In genomic region chr15:10902360-10902759, GRCm38 (mm10) we compare ENCODE assay signal across 30 mouse cellular contexts. TPM values are rescaled to one million over a fixed set of nuclear protein-coding genes. Genes with fewer than 3 reads are reported as not detected.
A peak's percentile ranks its signal among the peaks of the same experiment; 100 is the strongest.
DNase-seq lines count a peak whose midpoint lies in the region; ATAC-seq and TF ChIP-seq lines count a peak whose summit lies in the region.
"Had no signal": no experiment of that assay in that cellular context is flagged by ENCODE, and none has a peak within 500 bp of the region (broad histone marks: within the 10 kb centered on the region; RNA-seq: fewer than 3 reads in every experiment).

No protein-coding gene starts in this region.

- H3K27ac ChIP-seq in heart, adult 2 months = no peak overlapping the region
- peak overlapping the region; percentile 73 for H3K27ac ChIP-seq in liver, adult 2 months (replicated peaks; ENCODE audit: insufficient read depth, low read depth, low read length)
- no peak overlapping the region for H3K27ac ChIP-seq in liver, embryonic 11.5 days (ENCODE audit: low read depth, low read length)
- 0 out of 2 replicates have a peak overlapping the region, but pooled peaks have one; percentile 21 for H3K27ac ChIP-seq in lung, embryonic 15.5 days
- no peak overlapping the region for H3K27ac ChIP-seq in ES-E14 (ENCODE audit: insufficient read depth, low read depth, low read length, poor library complexity, severe bottlenecking)
- H3K27ac ChIP-seq: embryonic facial prominence, embryonic 10.5 days; embryonic facial prominence, embryonic 13.5 days; forebrain, embryonic 12.5 days; forebrain, embryonic 15.5 days; heart, embryonic 15.5 days; hindbrain, embryonic 10.5 days; hindbrain, embryonic 13.5 days had no signal

- in situ Hi-C loops in ES-E14 (cut with MboI; ENCODE audit: low sequenced_read_pairs in 2 of 2, unreplicated experiment in 2 of 2) = loop anchor here in 1 of 2 experiments (25.0 kb wide), 1 partner anchor 410 kb away; no protein-coding TSS in a partner anchor

- no peaks in the 10 kb centered on the region for H3K36me3 ChIP-seq in heart, adult 2 months (ENCODE audit: control insufficient read depth, insufficient read depth, low read length)
- no peaks in the 10 kb centered on the region for H3K36me3 ChIP-seq in liver, adult 2 months (ENCODE audit: control insufficient read depth, insufficient read depth, low read length)
- H3K36me3 ChIP-seq in liver, embryonic 11.5 days (ENCODE audit: control insufficient read depth, insufficient read depth, low read length) = no peaks in the 10 kb centered on the region
- no peaks in the 10 kb centered on the region for H3K36me3 ChIP-seq in lung, embryonic 15.5 days
- H3K36me3 ChIP-seq in ES-E14 (ENCODE audit: control insufficient read depth, insufficient read depth, low read length, poor library complexity, severe bottlenecking) = no peaks in the 10 kb centered on the region
- H3K36me3 ChIP-seq: embryonic facial prominence, embryonic 10.5 days; embryonic facial prominence, embryonic 13.5 days; forebrain, embryonic 12.5 days; forebrain, embryonic 15.5 days; heart, embryonic 12.5 days; heart, embryonic 15.5 days; hindbrain, embryonic 10.5 days; hindbrain, embryonic 13.5 days had no signal

- intact Hi-C loops in heart, adult 2 months (cut with DNase I) = no loop called here

- 77% methylated on average over 4 of the region's 4 CpGs for WGBS in heart, adult 2 months
- WGBS in liver, adult 2 months = 25% methylated on average over 4 of the region's 4 CpGs
- WGBS in liver, embryonic 11.5 days = 73% methylated on average over 4 of the region's 4 CpGs
- WGBS in lung, embryonic 15.5 days = 55% methylated on average over 4 of the region's 4 CpGs

- TF ChIP-seq POLR2A in heart, adult 2 months (IDR thresholded peaks at IDR 0.05; ENCODE audit: insufficient read depth, low read depth, low read length) = no peak
- TF ChIP-seq POLR2A in liver, adult 2 months (IDR thresholded peaks at IDR 0.05; ENCODE audit: extremely low read depth, insufficient read depth, low read length) = no peak

- no peaks in the 10 kb centered on the region for H3K9me3 ChIP-seq in liver, embryonic 11.5 days (ENCODE audit: control insufficient read depth, low read length)
- no peaks in the 10 kb centered on the region for H3K9me3 ChIP-seq in lung, embryonic 15.5 days
- no peaks in the 10 kb centered on the region for H3K9me3 ChIP-seq in ES-E14 (ENCODE audit: control insufficient read depth, insufficient read depth, low read depth, low read length)
- H3K9me3 ChIP-seq: embryonic facial prominence, embryonic 10.5 days; embryonic facial prominence, embryonic 13.5 days; forebrain, embryonic 12.5 days; forebrain, embryonic 15.5 days; heart, embryonic 12.5 days; heart, embryonic 15.5 days; hindbrain, embryonic 10.5 days; hindbrain, embryonic 13.5 days had no signal

- H3K9ac ChIP-seq in heart, adult 2 months (ENCODE audit: low read depth, low read length) = no peak overlapping the region
- no peak overlapping the region for H3K9ac ChIP-seq in liver, adult 2 months (ENCODE audit: low read depth, low read length)
- no peak overlapping the region for H3K9ac ChIP-seq in liver, embryonic 11.5 days (ENCODE audit: low read depth, low read length)
- H3K9ac ChIP-seq in lung, embryonic 15.5 days = no peak overlapping the region
- H3K9ac ChIP-seq in ES-E14 (ENCODE audit: insufficient read depth, low read depth, low read length, poor library complexity, severe bottlenecking) = no peak overlapping the region
- H3K9ac ChIP-seq: embryonic facial prominence, embryonic 13.5 days; forebrain, embryonic 12.5 days; forebrain, embryonic 15.5 days; heart, embryonic 12.5 days; heart, embryonic 15.5 days; hindbrain, embryonic 13.5 days had no signal

- H3K4me3 ChIP-seq in heart, adult 2 months = no peak overlapping the region
- no peak overlapping the region for H3K4me3 ChIP-seq in liver, adult 2 months (ENCODE audit: insufficient read depth, low read depth, low read length)
- H3K4me3 ChIP-seq in liver, embryonic 11.5 days (ENCODE audit: low read depth, low read length) = no peak overlapping the region
- no peak overlapping the region for H3K4me3 ChIP-seq in lung, embryonic 15.5 days
- H3K4me3 ChIP-seq in ES-E14 (ENCODE audit: insufficient read depth in 1 of 2, low read depth in 1 of 2, low read length in 2 of 2, poor library complexity in 1 of 2, severe bottlenecking in 1 of 2) = no peak overlapping the region
- H3K4me3 ChIP-seq: embryonic facial prominence, embryonic 10.5 days; embryonic facial prominence, embryonic 13.5 days; erythroblast, embryonic 14.5 days; forebrain, embryonic 12.5 days; forebrain, embryonic 15.5 days; heart, embryonic 12.5 days; heart, embryonic 15.5 days; hindbrain, embryonic 10.5 days; hindbrain, embryonic 13.5 days had no signal

- H3K79me2 ChIP-seq in heart, adult 2 months (replicated peaks; ENCODE audit: control insufficient read depth, insufficient read depth, low read length) = no peaks in the 10 kb centered on the region
- H3K79me2 ChIP-seq in liver, adult 2 months (ENCODE audit: control insufficient read depth, insufficient read depth, low read length) = no peaks in the 10 kb centered on the region

- no peak for TF ChIP-seq EP300 in heart, adult 2 months (IDR thresholded peaks at IDR 0.05; ENCODE audit: insufficient read depth, low read depth, low read length)

- ATAC-seq in liver, embryonic 11.5 days (replicated peaks; ENCODE audit: low FRiP score) = no peak
- ATAC-seq in lung, embryonic 15.5 days (ENCODE audit: borderline replicate concordance, extremely low read depth, low FRiP score, low TSS enrichment) = no peak
- ATAC-seq: forebrain, embryonic 15.5 days; hindbrain, embryonic 16.5 days had no signal

- peak; percentile 61 for DNase-seq in heart, adult 11 months
- no peak for DNase-seq in heart, adult 2 months
- no peak for DNase-seq in liver, adult 2 months (ENCODE audit: extremely low read depth, low read depth, low spot score)
- no peak for DNase-seq in liver, embryonic 11.5 days (ENCODE audit: low spot score)
- no peak for DNase-seq in lung, postnatal 25 days (ENCODE audit: low spot score)
- DNase-seq in ES-E14 (ENCODE audit: low read depth, low spot score) = no peak
- DNase-seq in cerebellum, adult 18-20 months = no peak
- DNase-seq: adrenal gland, adult 2 months; adrenal gland, postnatal 14 days; cerebellum, adult 11 months; cerebellum, adult 8-10 months; cerebellum, postnatal 10 days; cerebellum, postnatal 36 days; embryo, embryonic 11 days; gastrocnemius, postnatal 36 days; heart, postnatal 10 days; heart, postnatal 36 days had no signal

- no peaks in the 10 kb centered on the region for H3K27me3 ChIP-seq in heart, adult 2 months (ENCODE audit: control insufficient read depth, insufficient read depth, low read length)
- H3K27me3 ChIP-seq in liver, adult 2 months (ENCODE audit: control insufficient read depth, insufficient read depth, low read length) = no peaks in the 10 kb centered on the region
- no peaks in the 10 kb centered on the region for H3K27me3 ChIP-seq in liver, embryonic 11.5 days (replicated peaks; ENCODE audit: control insufficient read depth, insufficient read depth, low read length)
- no peaks in the 10 kb centered on the region for H3K27me3 ChIP-seq in lung, embryonic 15.5 days
- H3K27me3 ChIP-seq: embryonic facial prominence, embryonic 13.5 days; forebrain, embryonic 12.5 days; forebrain, embryonic 15.5 days; heart, embryonic 12.5 days; heart, embryonic 15.5 days; hindbrain, embryonic 13.5 days had no signal

- no peaks in the 10 kb centered on the region; the same call in 1 of the 2 replicates for H3K4me1 ChIP-seq in heart, adult 2 months (ENCODE audit: control insufficient read depth, insufficient read depth, low read length)
- peaks cover 8% of the 10 kb centered on the region; the same call in 1 of the 2 replicates for H3K4me1 ChIP-seq in liver, adult 2 months (ENCODE audit: control insufficient read depth, insufficient read depth, low read length)
- H3K4me1 ChIP-seq in liver, embryonic 11.5 days (replicated peaks; ENCODE audit: control insufficient read depth, insufficient read depth, low read length) = no peaks in the 10 kb centered on the region
- H3K4me1 ChIP-seq in lung, embryonic 15.5 days = peaks cover 3% of the 10 kb centered on the region; the same call in 1 of the 2 replicates
- H3K4me1 ChIP-seq in ES-E14 (ENCODE audit: control insufficient read depth in 2 of 2, insufficient read depth in 2 of 2, low read length in 2 of 2, poor library complexity in 1 of 2) = no peaks in the 10 kb centered on the region
- H3K4me1 ChIP-seq: forebrain, embryonic 12.5 days; forebrain, embryonic 15.5 days; heart, embryonic 12.5 days; heart, embryonic 15.5 days; hindbrain, embryonic 13.5 days had no signal

- no peak for TF ChIP-seq CTCF in heart, adult 2 months (IDR thresholded peaks at IDR 0.05)
- no peak for TF ChIP-seq CTCF in liver, adult 2 months (IDR thresholded peaks at IDR 0.05; ENCODE audit: low read depth, low read length)

- no peak overlapping the region for H3K4me2 ChIP-seq in liver, embryonic 11.5 days
- no peak overlapping the region for H3K4me2 ChIP-seq in lung, embryonic 15.5 days
- H3K4me2 ChIP-seq: embryonic facial prominence, embryonic 13.5 days; forebrain, embryonic 12.5 days; forebrain, embryonic 15.5 days; heart, embryonic 12.5 days; heart, embryonic 15.5 days; hindbrain, embryonic 13.5 days had no signal

TF ChIP-seq in ES-E14, 5 proteins besides CTCF, POLR2A, EP300 and RAD21:
- TF ChIP-seq CHD2 (IDR thresholded peaks at IDR 0.05; ENCODE audit: low read depth, low read length) (no peak), HCFC1 (IDR thresholded peaks at IDR 0.05; ENCODE audit: borderline replicate concordance, insufficient read depth, low read length) (no peak), MAFK (IDR thresholded peaks at IDR 0.05; ENCODE audit: insufficient read depth, low read depth, low read length) (peak; percentile 45; the same call in 1 of the 2 replicates)

RNA-seq across cellular contexts. Expression of gene C1qtnf3, which starts 49.8 kb away (rescaled TPM):
- not detected for total RNA-seq in heart, adult 2 months (2021)
- polyA plus RNA-seq in heart, adult 2 months (2012; rRNA removed) = 0.12 and 0.27 TPM in 2 replicates
- total RNA-seq in liver, adult 2 months (2014; rRNA removed) = 0.13 TPM in 1 of 2 replicates, not detected in the other
- 0.05 TPM in 2 replicates for polyA plus RNA-seq in liver, adult 2 months (2012; rRNA removed)
- 0.69 and 0.96 TPM in 2 replicates for polyA plus RNA-seq in liver, embryonic 11.5 days (2014; fragmentation: Nextera tagmentation; extraction: Ambion mirVana)
- polyA plus RNA-seq in lung, embryonic 15.5 days (2015; fragmentation: Nextera tagmentation; extraction: Ambion mirVana) = 2.0 and 3.0 TPM in 2 replicates
- 0.45 TPM in 1 of 2 replicates, not detected in the other for total RNA-seq in ES-E14 (2012; rRNA removed)
- total RNA-seq: granulocyte monocyte progenitor cell, adult 5-6 weeks; MEL had no signal
- polyA plus RNA-seq: erythroblast, embryonic 14.5 days had no signal

Comparison
In these comparisons a context has a peak if more than half of its experiments do, and no peak if none do; other contexts are left out.
1. H3K27ac ChIP-seq: peak in liver, adult 2 months (single experiment) and lung, embryonic 15.5 days (single experiment); none in heart, adult 2 months (single experiment), liver, embryonic 11.5 days (single experiment) and ES-E14 (single experiment).